Mouse (Mus musculus): ENCODE measurements at regions not wholly inside any gene's neighbourhood (a gene's known extent, or its start where the extent isn't known, plus 50 kb on each side); places are given as distances from the start of the nearest gene placed in this dataset.

- WGBS = 49% methylated on average over 3 of the region's 3 CpGs
- DNase-seq (ENCODE audit: low spot score) (no peak), ATAC-seq (ENCODE audit: low read depth) (no peak)
- Histone ChIP-seq H3K27me3 (replicated peaks; ENCODE audit: control insufficient read depth, insufficient read depth, low read length) (no peaks in the 10 kb centered on the region), H3K27ac (replicated peaks; ENCODE audit: low read depth, low read length) (no peak overlapping the region), H3K4me1 (ENCODE audit: control insufficient read depth, insufficient read depth, low read length) (no peaks in the 10 kb centered on the region), H3K4me3 (ENCODE audit: low read depth, low read length) (no peak overlapping the region), H3K9ac (ENCODE audit: low read depth, low read length) (no peak overlapping the region), H3K9me3 (ENCODE audit: control insufficient read depth, low read length) (no peaks in the 10 kb centered on the region), H3K36me3 (ENCODE audit: control insufficient read depth, insufficient read depth, low read length) (no peaks in the 10 kb centered on the region), H3K4me2 (ENCODE audit: low read depth, low read length) (no peak overlapping the region)
Measured at GRCm38 (mm10) chr1:193662166-193662890, 292.2 kb upstream of the Camk1g start.

GRCm38 (mm10) chr1:193661377-193661776, 291.3 kb upstream of the Camk1g start:
- no peak overlapping the region for H3K4me2 ChIP-seq (ENCODE audit: low read depth, low read length)
- 62% methylated on average over 4 of the region's 4 CpGs for WGBS
- no peaks in the 10 kb centered on the region for H3K9me3 ChIP-seq (ENCODE audit: control insufficient read depth, low read length)
- H3K4me3 ChIP-seq (ENCODE audit: low read depth, low read length) = no peak overlapping the region
- ATAC-seq (ENCODE audit: low read depth) (no peak), DNase-seq (ENCODE audit: low spot score) (no peak)
- H3K9ac ChIP-seq (ENCODE audit: low read depth, low read length) = no peak overlapping the region
- H3K4me1 ChIP-seq (ENCODE audit: control insufficient read depth, insufficient read depth, low read length) = no peaks in the 10 kb centered on the region
- no peaks in the 10 kb centered on the region for H3K36me3 ChIP-seq (ENCODE audit: control insufficient read depth, insufficient read depth, low read length)
- no peaks in the 10 kb centered on the region for H3K27me3 ChIP-seq (replicated peaks; ENCODE audit: control insufficient read depth, insufficient read depth, low read length)
- no peak overlapping the region for H3K27ac ChIP-seq (replicated peaks; ENCODE audit: low read depth, low read length)

GRCm38 (mm10) chr1:193655076-193655677, 285.1 kb upstream of the Camk1g start:
- H3K27ac ChIP-seq (replicated peaks; ENCODE audit: low read depth, low read length) = no peak overlapping the region
- no peaks in the 10 kb centered on the region for H3K4me1 ChIP-seq (ENCODE audit: control insufficient read depth, insufficient read depth, low read length)
- H3K9ac ChIP-seq (ENCODE audit: low read depth, low read length) = no peak overlapping the region
- DNase-seq (ENCODE audit: low spot score) (no peak), ATAC-seq (ENCODE audit: low read depth) (no peak)
- no peaks in the 10 kb centered on the region for H3K27me3 ChIP-seq (replicated peaks; ENCODE audit: control insufficient read depth, insufficient read depth, low read length)
- H3K4me3 ChIP-seq (ENCODE audit: low read depth, low read length) = no peak overlapping the region
- no peaks in the 10 kb centered on the region for H3K36me3 ChIP-seq (ENCODE audit: control insufficient read depth, insufficient read depth, low read length)
- H3K9me3 ChIP-seq (ENCODE audit: control insufficient read depth, low read length) = no peaks in the 10 kb centered on the region
- no peak overlapping the region for H3K4me2 ChIP-seq (ENCODE audit: low read depth, low read length)
- 74% methylated on average over 14 of the region's 14 CpGs for WGBS

GRCm38 (mm10) chr1:193650275-193650674, 280.2 kb upstream of the Camk1g start:
- no peak for DNase-seq (ENCODE audit: low spot score)
- no peak overlapping the region for H3K4me2 ChIP-seq (ENCODE audit: low read depth, low read length)
- H3K36me3 ChIP-seq (ENCODE audit: control insufficient read depth, insufficient read depth, low read length) = no peaks in the 10 kb centered on the region
- no peak for ATAC-seq (ENCODE audit: low read depth)
- no peak overlapping the region for H3K4me3 ChIP-seq (ENCODE audit: low read depth, low read length)
- no peaks in the 10 kb centered on the region for H3K27me3 ChIP-seq (replicated peaks; ENCODE audit: control insufficient read depth, insufficient read depth, low read length)
- no peak overlapping the region for H3K9ac ChIP-seq (ENCODE audit: low read depth, low read length)
- H3K27ac ChIP-seq (replicated peaks; ENCODE audit: low read depth, low read length) = no peak overlapping the region
- H3K4me1 ChIP-seq (ENCODE audit: control insufficient read depth, insufficient read depth, low read length) = no peaks in the 10 kb centered on the region
- no peaks in the 10 kb centered on the region for H3K9me3 ChIP-seq (ENCODE audit: control insufficient read depth, low read length)

- no peak overlapping the region for H3K4me3 ChIP-seq (ENCODE audit: low read depth, low read length)
- 88% methylated on average over 1 of the region's 1 CpGs for WGBS
- DNase-seq (ENCODE audit: low spot score) = no peak
Measured at GRCm38 (mm10) chr1:193649400-193649799, 279.3 kb upstream of the Camk1g start.

GRCm38 (mm10) chr1:193647371-193648270, 277.5 kb upstream of the Camk1g start:
- WGBS = 81% methylated on average over 3 of the region's 3 CpGs
- no peaks in the 10 kb centered on the region for H3K27me3 ChIP-seq (replicated peaks; ENCODE audit: control insufficient read depth, insufficient read depth, low read length)
- no peak overlapping the region for H3K9ac ChIP-seq (ENCODE audit: low read depth, low read length)
- ATAC-seq (ENCODE audit: low read depth) = no peak
- no peak overlapping the region for H3K4me3 ChIP-seq (ENCODE audit: low read depth, low read length)
- no peaks in the 10 kb centered on the region for H3K9me3 ChIP-seq (ENCODE audit: control insufficient read depth, low read length)
- no peaks in the 10 kb centered on the region for H3K36me3 ChIP-seq (ENCODE audit: control insufficient read depth, insufficient read depth, low read length)
- H3K4me2 ChIP-seq (ENCODE audit: low read depth, low read length) = no peak overlapping the region
- no peaks in the 10 kb centered on the region for H3K4me1 ChIP-seq (ENCODE audit: control insufficient read depth, insufficient read depth, low read length)
- no peak overlapping the region for H3K27ac ChIP-seq (replicated peaks; ENCODE audit: low read depth, low read length)
- DNase-seq (ENCODE audit: low spot score) = no peak

More at GRCm38 (mm10) chr1:193649400-193649799, 279.3 kb upstream of the Camk1g start:
- Histone ChIP-seq H3K27me3 (replicated peaks; ENCODE audit: control insufficient read depth, insufficient read depth, low read length) (no peaks in the 10 kb centered on the region), H3K4me2 (ENCODE audit: low read depth, low read length) (no peak overlapping the region), H3K27ac (replicated peaks; ENCODE audit: low read depth, low read length) (no peak overlapping the region), H3K4me1 (ENCODE audit: control insufficient read depth, insufficient read depth, low read length) (no peaks in the 10 kb centered on the region), H3K9ac (ENCODE audit: low read depth, low read length) (no peak overlapping the region), H3K9me3 (ENCODE audit: control insufficient read depth, low read length) (no peaks in the 10 kb centered on the region), H3K36me3 (ENCODE audit: control insufficient read depth, insufficient read depth, low read length) (no peaks in the 10 kb centered on the region)
- ATAC-seq (ENCODE audit: low read depth) = no peak

- no peak for DNase-seq (ENCODE audit: low spot score)
- Histone ChIP-seq H3K36me3 (ENCODE audit: control insufficient read depth, insufficient read depth, low read length) (no peaks in the 10 kb centered on the region), H3K9me3 (ENCODE audit: control insufficient read depth, low read length) (no peaks in the 10 kb centered on the region), H3K4me2 (ENCODE audit: low read depth, low read length) (no peak overlapping the region), H3K4me3 (ENCODE audit: low read depth, low read length) (no peak overlapping the region), H3K27me3 (replicated peaks; ENCODE audit: control insufficient read depth, insufficient read depth, low read length) (no peaks in the 10 kb centered on the region), H3K9ac (ENCODE audit: low read depth, low read length) (no peak overlapping the region), H3K4me1 (ENCODE audit: control insufficient read depth, insufficient read depth, low read length) (no peaks in the 10 kb centered on the region), H3K27ac (replicated peaks; ENCODE audit: low read depth, low read length) (no peak overlapping the region)
- no peak for ATAC-seq (ENCODE audit: low read depth)
- 79% methylated on average over 2 of the region's 2 CpGs for WGBS
Measured at GRCm38 (mm10) chr1:193644506-193644905, 274.4 kb upstream of the Camk1g start.

GRCm38 (mm10) chr1:193636451-193636850, 266.4 kb upstream of the Camk1g start:
- H3K9ac ChIP-seq (ENCODE audit: low read depth, low read length) = no peak overlapping the region
- no peaks in the 10 kb centered on the region for H3K4me1 ChIP-seq (ENCODE audit: control insufficient read depth, insufficient read depth, low read length)
- ATAC-seq (ENCODE audit: low read depth) = no peak
- no peaks in the 10 kb centered on the region for H3K9me3 ChIP-seq (ENCODE audit: control insufficient read depth, low read length)
- no peak overlapping the region for H3K4me2 ChIP-seq (ENCODE audit: low read depth, low read length)
- no peaks in the 10 kb centered on the region for H3K27me3 ChIP-seq (replicated peaks; ENCODE audit: control insufficient read depth, insufficient read depth, low read length)
- WGBS = 72% methylated on average over 5 of the region's 5 CpGs
- no peaks in the 10 kb centered on the region for H3K36me3 ChIP-seq (ENCODE audit: control insufficient read depth, insufficient read depth, low read length)
- no peak for DNase-seq (ENCODE audit: low spot score)
- H3K27ac ChIP-seq (replicated peaks; ENCODE audit: low read depth, low read length) = no peak overlapping the region
- H3K4me3 ChIP-seq (ENCODE audit: low read depth, low read length) = no peak overlapping the region
